Mouse (Mus musculus): Measurements from ENCODE around the gene F13b.

The F13b gene

GRCm38 (mm10) chr1:139501258-139501752 is at the start of gene F13b:
Gene F13b, plus strand, starts transcription at chr1:139501702.
- DNase-seq (ENCODE audit: low spot score in 2 of 2), result no peak

- peak; percentile 88 to 89 for DNase-seq (ENCODE audit: low spot score in 2 of 2)
These were observed 46.9 kb upstream of the F13b start, which contains the start of gene Aspm for GRCm38 (mm10) chr1:139454340-139455225. Gene Aspm, plus strand, starts transcription at chr1:139454772.

GRCm38 (mm10) chr1:139455226-139455869 is 46.2 kb upstream of the F13b start:
- DNase-seq (ENCODE audit: low spot score in 2 of 2), result no peak

GRCm38 (mm10) chr1:139460807-139461206 is 40.7 kb upstream of the F13b start:
- no peak for DNase-seq (ENCODE audit: low spot score in 2 of 2)

- no peak for DNase-seq (ENCODE audit: low spot score in 2 of 2)
These were observed 35.6 kb upstream of the F13b start for GRCm38 (mm10) chr1:139465936-139466335.

- DNase-seq (ENCODE audit: low spot score in 2 of 2), result peak in 1 of 2 experiments; percentile 7
These were observed 22.6 kb upstream of the F13b start for GRCm38 (mm10) chr1:139478898-139479297.

GRCm38 (mm10) chr1:139480246-139480645 is 21.3 kb upstream of the F13b start:
- peak; percentile 13 to 22 for DNase-seq (ENCODE audit: low spot score in 2 of 2)

- no peak for DNase-seq (ENCODE audit: low spot score in 2 of 2)
These were observed 20.4 kb upstream of the F13b start for GRCm38 (mm10) chr1:139481146-139481545.

GRCm38 (mm10) chr1:139494630-139495029 is 6.9 kb upstream of the F13b start:
- DNase-seq (ENCODE audit: low spot score in 2 of 2), result no peak

GRCm38 (mm10) chr1:139495408-139495807 is 6.1 kb upstream of the F13b start:
- DNase-seq (ENCODE audit: low spot score in 2 of 2), result no peak

GRCm38 (mm10) chr1:139496212-139496611 is 5.3 kb upstream of the F13b start:
- no peak for DNase-seq (ENCODE audit: low spot score in 2 of 2)

GRCm38 (mm10) chr1:139499751-139500150 is 1.8 kb upstream of the F13b start:
- DNase-seq (ENCODE audit: low spot score in 2 of 2), result no peak

GRCm38 (mm10) chr1:139514556-139514955 is 13.1 kb downstream of the F13b start:
- DNase-seq (ENCODE audit: low spot score in 2 of 2), result no peak

- no peak for DNase-seq (ENCODE audit: low spot score in 2 of 2)
These were observed 47.0 kb downstream of the F13b start for GRCm38 (mm10) chr1:139548536-139548935.

- DNase-seq (ENCODE audit: low spot score in 2 of 2), result no peak
These were observed 49.8 kb downstream of the F13b start for GRCm38 (mm10) chr1:139551311-139551710.

GRCm38 (mm10) chr1:139560024-139560423 is 58.5 kb downstream of the F13b start, which contains the start of gene Cfhr1:
Gene Cfhr1, minus strand, starts transcription at chr1:139560272.
- DNase-seq (ENCODE audit: low spot score in 2 of 2), result no peak
